Mouse (Mus musculus): ENCODE data around the gene P4hb. TPM values are rescaled to one million over a fixed set of nuclear protein-coding genes. Genes with fewer than 3 reads are reported as not detected.

The P4hb gene
- total RNA-seq, 1 experiment, result 904 TPM

DNA sequence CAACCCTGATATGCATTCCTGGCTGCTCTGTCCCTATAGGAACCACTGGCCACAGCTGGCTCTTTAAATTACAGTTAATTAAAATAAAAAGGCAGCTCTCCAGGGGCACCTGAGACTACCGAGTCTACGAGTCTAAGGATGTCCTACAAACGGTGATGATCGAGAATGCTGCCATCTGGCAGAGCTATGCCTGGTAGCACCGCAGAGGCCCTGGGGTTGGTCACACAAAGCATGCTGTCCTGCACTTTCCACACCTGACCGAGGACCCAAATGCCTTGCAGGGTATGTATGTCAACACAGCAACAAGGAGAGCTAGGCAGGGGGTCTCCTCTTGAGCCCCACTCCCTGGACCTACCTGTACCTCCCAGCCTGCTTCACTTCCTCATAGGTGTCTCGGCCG, 40.9 kb upstream of the P4hb start:
- Histone ChIP-seq H3K9ac (ENCODE audit: insufficient read depth, low read depth, low read length, poor library complexity, severe bottlenecking) (no peak overlapping the region), H3K9me3 (ENCODE audit: control insufficient read depth, insufficient read depth, low read depth, low read length) (no peaks in the 10 kb centered on the region), H3K27ac (ENCODE audit: insufficient read depth, low read depth, low read length, poor library complexity, severe bottlenecking) (no peak overlapping the region), H3K4me3 (ENCODE audit: insufficient read depth in 1 of 2, low read depth in 1 of 2, low read length in 2 of 2, poor library complexity in 1 of 2, severe bottlenecking in 1 of 2) (no peak overlapping the region), H3K36me3 (ENCODE audit: control insufficient read depth, insufficient read depth, low read length, poor library complexity, severe bottlenecking) (peaks cover 38% of the 10 kb centered on the region), H3K4me1 (ENCODE audit: control insufficient read depth in 2 of 2, insufficient read depth in 2 of 2, low read length in 2 of 2, poor library complexity in 1 of 2) (peaks cover 8 to 26% of the 10 kb centered on the region in 2 experiments; a peak in 3 of 4 replicates)
- no peak for DNase-seq (ENCODE audit: low read depth, low spot score)
- TF ChIP-seq MAFK (IDR thresholded peaks at IDR 0.05; ENCODE audit: insufficient read depth, low read depth, low read length), result no peak
- no peak for TF ChIP-seq ZNF384 (IDR thresholded peaks at IDR 0.05; ENCODE audit: low read depth, low read length)
- TF ChIP-seq ZC3H11A (IDR thresholded peaks at IDR 0.05; ENCODE audit: borderline replicate concordance, low read depth, low read length), result no peak
- TF ChIP-seq CHD2 (IDR thresholded peaks at IDR 0.05; ENCODE audit: low read depth, low read length), result no peak
- TF ChIP-seq HCFC1 (IDR thresholded peaks at IDR 0.05; ENCODE audit: borderline replicate concordance, insufficient read depth, low read length), result no peak
- in situ Hi-C loops (cut with MboI; ENCODE audit: low sequenced_read_pairs in 2 of 2, unreplicated experiment in 2 of 2), result no loop called here

DNA sequence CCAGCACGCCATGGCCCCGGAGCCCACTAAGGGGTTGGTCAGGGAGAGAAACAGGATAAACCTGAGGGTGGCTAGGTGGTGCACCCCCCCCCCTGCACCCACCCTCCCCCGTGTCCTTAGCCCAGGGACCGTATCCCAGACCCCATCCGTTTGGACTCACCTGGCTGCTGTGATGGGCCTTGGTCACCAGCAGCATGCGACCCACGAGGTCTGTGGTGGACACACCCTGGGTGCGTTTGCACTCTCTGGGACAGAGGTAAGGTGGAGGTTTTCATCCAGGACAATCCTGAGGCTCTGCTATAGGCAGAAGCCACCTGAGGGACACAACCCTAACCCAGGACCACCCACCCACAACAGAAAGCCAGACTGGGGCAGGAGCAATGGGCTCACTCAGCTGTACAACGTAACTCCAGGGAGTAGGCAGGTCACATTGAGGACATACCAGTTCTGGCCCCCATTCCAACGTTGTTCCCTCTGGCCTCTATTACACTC, 40.5 kb upstream of the P4hb start:
- Histone ChIP-seq H3K4me3 (ENCODE audit: insufficient read depth in 1 of 2, low read depth in 1 of 2, low read length in 2 of 2, poor library complexity in 1 of 2, severe bottlenecking in 1 of 2) (no peak overlapping the region), H3K9ac (ENCODE audit: insufficient read depth, low read depth, low read length, poor library complexity, severe bottlenecking) (no peak overlapping the region), H3K27ac (ENCODE audit: insufficient read depth, low read depth, low read length, poor library complexity, severe bottlenecking) (no peak overlapping the region), H3K4me1 (ENCODE audit: control insufficient read depth in 2 of 2, insufficient read depth in 2 of 2, low read length in 2 of 2, poor library complexity in 1 of 2) (peaks cover 6 to 29% of the 10 kb centered on the region in 2 experiments; a peak in 3 of 4 replicates), H3K36me3 (ENCODE audit: control insufficient read depth, insufficient read depth, low read length, poor library complexity, severe bottlenecking) (peaks cover 38% of the 10 kb centered on the region), H3K9me3 (ENCODE audit: control insufficient read depth, insufficient read depth, low read depth, low read length) (no peaks in the 10 kb centered on the region)
- in situ Hi-C loops (cut with MboI; ENCODE audit: low sequenced_read_pairs in 2 of 2, unreplicated experiment in 2 of 2), result no loop called here
- DNase-seq (ENCODE audit: low read depth, low spot score), result no peak
- TF ChIP-seq MAFK (IDR thresholded peaks at IDR 0.05; ENCODE audit: insufficient read depth, low read depth, low read length) (no peak), ZNF384 (IDR thresholded peaks at IDR 0.05; ENCODE audit: low read depth, low read length) (no peak), ZC3H11A (IDR thresholded peaks at IDR 0.05; ENCODE audit: borderline replicate concordance, low read depth, low read length) (no peak), HCFC1 (IDR thresholded peaks at IDR 0.05; ENCODE audit: borderline replicate concordance, insufficient read depth, low read length) (no peak), CHD2 (IDR thresholded peaks at IDR 0.05; ENCODE audit: low read depth, low read length) (no peak)

DNA sequence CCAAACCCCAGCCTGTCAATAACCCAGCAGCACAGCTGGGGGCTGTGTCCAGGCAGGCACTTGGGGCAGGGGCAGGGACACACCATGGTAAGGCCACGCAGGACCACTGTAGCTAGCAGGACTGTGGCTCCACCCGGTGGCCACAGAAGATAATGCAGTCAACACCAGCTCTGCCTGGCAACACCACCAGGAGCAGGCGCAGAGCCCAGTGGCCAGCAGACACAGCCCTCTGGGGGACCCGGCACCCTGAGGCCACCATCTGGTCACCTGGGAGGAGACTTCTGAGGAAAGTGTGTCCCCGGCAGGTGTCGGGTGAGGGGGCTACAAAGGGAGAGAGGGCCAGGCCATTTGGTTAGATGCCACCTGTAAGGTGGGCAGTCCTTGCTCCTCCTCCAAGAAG, 39.7 kb upstream of the P4hb start:
- DNase-seq (ENCODE audit: low read depth, low spot score), result no peak
- Histone ChIP-seq H3K36me3 (ENCODE audit: control insufficient read depth, insufficient read depth, low read length, poor library complexity, severe bottlenecking) (peaks cover 38% of the 10 kb centered on the region), H3K4me3 (ENCODE audit: insufficient read depth in 1 of 2, low read depth in 1 of 2, low read length in 2 of 2, poor library complexity in 1 of 2, severe bottlenecking in 1 of 2) (peak overlapping the region in 1 of 2 experiments; percentile 9; a peak in 1 of 4 replicates), H3K4me1 (ENCODE audit: control insufficient read depth in 2 of 2, insufficient read depth in 2 of 2, low read length in 2 of 2, poor library complexity in 1 of 2) (peaks cover 4 to 33% of the 10 kb centered on the region in 2 experiments; a peak in 3 of 4 replicates), H3K9ac (ENCODE audit: insufficient read depth, low read depth, low read length, poor library complexity, severe bottlenecking) (no peak overlapping the region), H3K27ac (ENCODE audit: insufficient read depth, low read depth, low read length, poor library complexity, severe bottlenecking) (no peak overlapping the region), H3K9me3 (ENCODE audit: control insufficient read depth, insufficient read depth, low read depth, low read length) (no peaks in the 10 kb centered on the region)
- in situ Hi-C loops (cut with MboI; ENCODE audit: low sequenced_read_pairs in 2 of 2, unreplicated experiment in 2 of 2), result no loop called here
- TF ChIP-seq ZNF384 (IDR thresholded peaks at IDR 0.05; ENCODE audit: low read depth, low read length), result no peak
- TF ChIP-seq CHD2 (IDR thresholded peaks at IDR 0.05; ENCODE audit: low read depth, low read length), result no peak
- no peak for TF ChIP-seq HCFC1 (IDR thresholded peaks at IDR 0.05; ENCODE audit: borderline replicate concordance, insufficient read depth, low read length)
- TF ChIP-seq ZC3H11A (IDR thresholded peaks at IDR 0.05; ENCODE audit: borderline replicate concordance, low read depth, low read length), result peak; percentile 44; the same call in 1 of the 2 replicates
- TF ChIP-seq MAFK (IDR thresholded peaks at IDR 0.05; ENCODE audit: insufficient read depth, low read depth, low read length), result no peak

DNA sequence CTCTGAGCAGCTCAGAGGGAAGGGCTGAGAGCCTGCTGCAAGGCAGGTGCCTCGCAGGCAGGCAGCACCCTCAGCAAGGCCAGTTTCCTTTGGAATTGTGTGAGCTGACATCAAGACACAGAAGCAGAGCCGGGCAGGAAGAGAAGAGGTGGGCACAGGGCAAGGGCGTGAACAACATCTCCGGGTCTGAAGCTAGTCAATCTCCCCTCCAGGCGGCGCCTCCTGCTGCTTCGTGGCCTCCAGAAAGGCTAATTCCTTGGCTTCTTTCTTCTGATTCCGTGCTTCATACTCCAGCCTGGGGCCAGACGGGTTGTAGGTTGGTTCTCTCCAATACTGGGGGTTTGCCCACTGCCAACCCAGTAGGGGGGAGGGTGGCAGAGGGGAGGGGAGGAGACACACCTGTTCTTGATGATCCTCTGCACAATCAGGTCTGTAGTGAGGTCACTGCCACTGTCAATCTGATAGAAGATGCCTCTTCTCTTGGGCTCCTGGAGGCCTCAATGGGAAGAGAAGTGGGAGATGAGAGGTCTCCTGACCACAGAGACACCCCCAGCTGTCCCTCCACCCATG, 37.5 kb upstream of the P4hb start:
- no peak overlapping the region for H3K27ac ChIP-seq (ENCODE audit: insufficient read depth, low read depth, low read length, poor library complexity, severe bottlenecking)
- TF ChIP-seq ZC3H11A (IDR thresholded peaks at IDR 0.05; ENCODE audit: borderline replicate concordance, low read depth, low read length) (no peak), ZNF384 (IDR thresholded peaks at IDR 0.05; ENCODE audit: low read depth, low read length) (no peak), MAFK (IDR thresholded peaks at IDR 0.05; ENCODE audit: insufficient read depth, low read depth, low read length) (no peak), HCFC1 (IDR thresholded peaks at IDR 0.05; ENCODE audit: borderline replicate concordance, insufficient read depth, low read length) (no peak), CHD2 (IDR thresholded peaks at IDR 0.05; ENCODE audit: low read depth, low read length) (no peak)
- H3K4me3 ChIP-seq (ENCODE audit: insufficient read depth in 1 of 2, low read depth in 1 of 2, low read length in 2 of 2, poor library complexity in 1 of 2, severe bottlenecking in 1 of 2), result no peak overlapping the region
- DNase-seq (ENCODE audit: low read depth, low spot score), result no peak
- H3K36me3 ChIP-seq (ENCODE audit: control insufficient read depth, insufficient read depth, low read length, poor library complexity, severe bottlenecking), result peaks cover 41% of the 10 kb centered on the region
- no peaks in the 10 kb centered on the region for H3K9me3 ChIP-seq (ENCODE audit: control insufficient read depth, insufficient read depth, low read depth, low read length)
- in situ Hi-C loops (cut with MboI; ENCODE audit: low sequenced_read_pairs in 2 of 2, unreplicated experiment in 2 of 2), result no loop called here
- H3K9ac ChIP-seq (ENCODE audit: insufficient read depth, low read depth, low read length, poor library complexity, severe bottlenecking), result no peak overlapping the region
- peaks cover 0 to 28% of the 10 kb centered on the region in 2 experiments; a peak in 3 of 4 replicates for H3K4me1 ChIP-seq (ENCODE audit: control insufficient read depth in 2 of 2, insufficient read depth in 2 of 2, low read length in 2 of 2, poor library complexity in 1 of 2)
